Mouse (Mus musculus) intestine, embryonic 16.5 days (tissue): ENCODE measurements around the gene 9230104L09Rik. TPM values are rescaled to one million over a fixed set of nuclear protein-coding genes. Genes with fewer than 3 reads are reported as not detected.

ENCODE experiments used
- ATAC-seq: fragments of 200-750 bp; cut with Nextera tagmentation; 2 replicates; pipeline ENCODE4 v1.8.0; 2017; ENCODE audit warnings: moderate TSS enrichment, moderate library complexity
- H3K27ac ChIP-seq: fragments of 300-500 bp; sonication (generic); 2 replicates; pipeline ENCODE4 v1.5.1; 2014; ENCODE audit warnings: mild to moderate bottlenecking, low read length
- H3K27me3 ChIP-seq: fragments of 300-500 bp; sonication (generic); replicated peaks from 2 replicates; pipeline ENCODE4 v1.6.1; 2014; ENCODE audit warnings: low read length, control low read depth, mixed read lengths; ENCODE audit not compliant: control insufficient read depth, insufficient read depth
- H3K36me3 ChIP-seq: fragments of 300-500 bp; sonication (generic); 2 replicates; pipeline ENCODE4 v1.6.1; 2014; ENCODE audit warnings: low read length, control low read depth; ENCODE audit not compliant: control insufficient read depth, insufficient read depth
- H3K4me1 ChIP-seq: fragments of 300-500 bp; sonication (generic); 2 replicates; pipeline ENCODE4 v1.6.1; 2014; ENCODE audit warnings: low read length, control low read depth, mixed read lengths; ENCODE audit not compliant: control insufficient read depth, insufficient read depth
- H3K4me2 ChIP-seq: fragments of 300-500 bp; sonication (generic); 2 replicates; pipeline ENCODE4 v1.6.1; 2014; ENCODE audit warnings: low read depth, low read length, control low read depth
- H3K4me3 ChIP-seq: fragments of 300-500 bp; sonication (generic); 2 replicates; pipeline ENCODE4 v1.5.1; 2014; ENCODE audit warnings: mild to moderate bottlenecking, low read length
- H3K9ac ChIP-seq: fragments of 300-500 bp; sonication (generic); 2 replicates; pipeline ENCODE4 v1.6.1; 2014; ENCODE audit warnings: low read depth, low read length
- H3K9me3 ChIP-seq: fragments of 300-500 bp; sonication (generic); 2 replicates; pipeline ENCODE4 v1.6.1; 2016; ENCODE audit warnings: low read length, control low read depth; ENCODE audit not compliant: control insufficient read depth
- WGBS: fragments of 180-500 bp; shearing (Covaris S2); extraction: QIAGEN DNeasy Blood & Tissue Kit; methylation state at CpG from one replicate; pipeline ENCODE4 v1.1.7; 2014; 5-methylcytosine and 5-hydroxymethylcytosine counted together
- polyA plus RNA-seq: library from polyadenylated mRNA; unstranded; fragments of >200 nt; fragmentation: Nextera tagmentation; extraction: Ambion mirVana; gene quantifications from 2 replicates; pipeline ENCODE4 v1.2.1, GENCODE M21; 2015

The 9230104L09Rik gene
- polyA plus RNA-seq, 1 experiment from 2014 or later: not detected

DNA sequence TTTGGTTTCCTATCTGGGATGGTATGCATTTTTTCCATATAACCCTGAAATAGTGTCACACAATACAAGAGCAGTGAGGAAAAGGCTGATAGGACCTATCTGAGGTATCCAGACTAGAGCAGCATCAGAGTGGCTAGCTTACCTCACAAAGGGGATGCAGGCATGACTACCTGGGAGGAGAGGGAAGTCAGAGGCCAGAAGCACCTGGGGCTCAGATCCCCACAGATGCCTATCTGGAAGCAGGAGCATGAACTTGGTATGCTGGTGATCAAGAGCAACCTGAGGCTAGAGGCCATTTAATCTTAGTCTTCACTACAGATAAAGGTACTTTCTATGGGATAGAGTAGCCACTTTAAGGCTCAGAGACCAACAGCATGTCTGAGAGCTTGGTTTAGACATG is 44.9 kb downstream of the 9230104L09Rik start, which contains the start of gene Cst13:
Gene Cst13, plus strand, starts transcription at position 173 of the 400 bp plus-strand sequence.
- no peak within 1 kb of the TSS for H3K27ac ChIP-seq
- ATAC-seq: no peak
- no peak within 1 kb of the TSS for H3K4me2 ChIP-seq
- no peaks in the 10 kb centered on the region for H3K9me3 ChIP-seq
- no peaks in the 10 kb centered on the region for H3K27me3 ChIP-seq
- no peaks in the 10 kb centered on the region for H3K4me1 ChIP-seq
- no peaks in the 10 kb centered on the region for H3K36me3 ChIP-seq
- no peak within 1 kb of the TSS for H3K9ac ChIP-seq
- H3K4me3 ChIP-seq: no peak within 1 kb of the TSS

DNA sequence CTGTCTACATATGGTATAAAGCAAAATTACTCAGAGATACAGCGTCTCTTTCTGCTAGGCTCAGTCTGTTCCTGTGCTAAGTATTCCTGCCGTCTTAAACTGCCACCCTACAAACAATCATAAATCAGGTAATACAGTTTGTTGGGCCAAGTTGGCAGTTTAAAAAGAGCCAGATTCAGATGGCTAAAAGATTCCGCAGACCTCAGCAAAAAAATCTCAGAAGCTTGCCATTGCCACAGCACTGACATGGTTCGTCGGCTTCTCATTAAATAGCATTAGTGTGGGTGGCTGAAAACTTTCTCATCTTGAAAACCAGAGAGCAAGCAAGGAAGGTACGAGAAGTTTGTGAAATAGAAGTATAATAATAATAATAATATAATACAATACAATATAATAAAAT is 58.1 kb downstream of the 9230104L09Rik start:
- Histone ChIP-seq H3K27me3 (no peaks in the 10 kb centered on the region), H3K36me3 (no peaks in the 10 kb centered on the region), H3K27ac (no peak overlapping the region), H3K4me3 (no peak overlapping the region), H3K9me3 (no peaks in the 10 kb centered on the region), H3K4me1 (no peaks in the 10 kb centered on the region), H3K4me2 (no peak overlapping the region), H3K9ac (no peak overlapping the region)
- no peak for ATAC-seq
- WGBS: 46% methylated on average over 6 of the region's 6 CpGs

DNA sequence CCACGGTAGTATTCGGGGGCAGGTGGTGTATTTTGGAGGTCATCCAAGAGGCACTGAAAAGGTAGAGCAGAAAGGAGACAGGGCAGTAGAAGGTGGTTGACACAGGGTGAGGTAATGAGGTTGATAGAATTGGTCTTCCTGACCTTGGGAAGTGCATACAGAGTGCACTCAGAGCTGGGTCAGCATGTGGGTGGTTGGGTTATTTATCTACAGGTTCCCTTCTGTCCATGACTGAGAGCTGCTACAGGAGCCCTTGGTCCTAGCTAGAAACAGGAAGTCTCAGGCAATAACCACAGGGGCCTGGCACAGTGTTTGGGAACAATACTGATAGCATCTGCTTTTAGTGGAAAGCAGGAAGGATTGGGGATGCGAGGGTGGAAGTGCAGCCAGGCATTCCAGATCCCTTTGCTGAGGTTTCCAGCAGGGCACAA is 63.3 kb downstream of the 9230104L09Rik start:
- no peaks in the 10 kb centered on the region for H3K27me3 ChIP-seq
- no peak overlapping the region for H3K9ac ChIP-seq
- H3K9me3 ChIP-seq: no peaks in the 10 kb centered on the region
- no peaks in the 10 kb centered on the region for H3K4me1 ChIP-seq
- no peaks in the 10 kb centered on the region for H3K36me3 ChIP-seq
- ATAC-seq: no peak
- H3K4me3 ChIP-seq: no peak overlapping the region
- H3K27ac ChIP-seq: no peak overlapping the region
- WGBS: 38% methylated on average over 3 of the region's 3 CpGs
- H3K4me2 ChIP-seq: no peak overlapping the region

DNA sequence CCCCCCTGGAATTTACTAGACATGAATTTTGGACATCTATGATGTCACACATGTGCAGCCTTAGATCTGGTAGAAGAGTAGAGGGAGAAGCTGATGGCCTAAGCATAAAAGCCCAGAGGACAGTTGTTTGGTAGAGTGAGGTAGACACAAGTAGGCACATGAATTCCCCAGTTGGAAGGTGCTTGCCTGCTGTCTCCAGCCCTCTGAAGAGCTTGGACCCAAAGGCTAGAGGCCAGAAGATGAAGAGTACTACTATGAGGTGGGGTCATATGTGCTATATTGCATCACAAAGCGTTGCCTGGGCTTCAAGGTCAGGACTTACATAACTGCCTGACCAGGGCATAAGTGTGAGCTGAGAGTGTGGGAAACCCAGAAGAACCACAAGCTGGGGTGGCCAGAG is 66.4 kb downstream of the 9230104L09Rik start, which contains the start of gene Cst8:
Gene Cst8, plus strand, starts transcription at position 301 of the 400 bp plus-strand sequence.
- Histone ChIP-seq H3K9ac (no peak within 1 kb of the TSS), H3K4me1 (no peaks in the 10 kb centered on the region), H3K4me3 (no peak within 1 kb of the TSS), H3K9me3 (no peaks in the 10 kb centered on the region), H3K27ac (no peak within 1 kb of the TSS), H3K27me3 (no peaks in the 10 kb centered on the region), H3K4me2 (no peak within 1 kb of the TSS), H3K36me3 (no peaks in the 10 kb centered on the region)
- 91% methylated on average over 1 of the region's 1 CpGs for WGBS
- ATAC-seq: no peak

Other genes with a start within 250 kb of the 9230104L09Rik start
- 56.7 and 65.2 TPM in 2 replicates for gene Nxt1, start 192.4 kb downstream of the 9230104L09Rik start, polyA plus RNA-seq
- 15.2 and 16.3 TPM in 2 replicates for gene Gzf1, start 184.0 kb downstream of the 9230104L09Rik start, polyA plus RNA-seq
- gene Napb, start 132.6 kb downstream of the 9230104L09Rik start, polyA plus RNA-seq: 3.1 and 3.3 TPM in 2 replicates
- gene Cstl1, start 114.7 kb downstream of the 9230104L09Rik start, polyA plus RNA-seq: not detected in 2 replicates
- gene Cst11, start 93.5 kb downstream of the 9230104L09Rik start, polyA plus RNA-seq: not detected in 2 replicates
- gene 8030411F24Rik, start 83.0 kb downstream of the 9230104L09Rik start, polyA plus RNA-seq: not detected in 2 replicates
- 0.44 TPM in 1 of 2 replicates, not detected in the other for gene Cst12, start 75.7 kb downstream of the 9230104L09Rik start, polyA plus RNA-seq
- gene Cst8, start 66.3 kb downstream of the 9230104L09Rik start, polyA plus RNA-seq: 0.39 TPM in 1 of 2 replicates, not detected in the other
- gene Cst13, start 45.0 kb downstream of the 9230104L09Rik start, polyA plus RNA-seq: not detected in 2 replicates
- not detected in 2 replicates for gene Cst9, start 29.9 kb downstream of the 9230104L09Rik start, polyA plus RNA-seq
- gene Cst3, start 10.7 kb upstream of the 9230104L09Rik start, polyA plus RNA-seq: 337 and 360 TPM in 2 replicates
- not detected in 2 replicates for gene Gm1330, start 138.2 kb upstream of the 9230104L09Rik start, polyA plus RNA-seq
- gene Gm10750, start 152.2 kb upstream of the 9230104L09Rik start, polyA plus RNA-seq: not detected in 2 replicates